8 mouse cellular contexts compared by ENCODE assay signal in genomic region chr5:122950329-122950953, GRCm38 (mm10). TPM values are rescaled to one million over a fixed set of nuclear protein-coding genes. Genes with fewer than 3 reads are reported as not detected.
DNase-seq lines count a peak whose midpoint lies in the region; ATAC-seq and TF ChIP-seq lines count a peak whose summit lies in the region.

No protein-coding gene starts in this region.

- H3K27me3 ChIP-seq in forebrain, embryonic 14.5 days (replicated peaks; ENCODE audit: control insufficient read depth, insufficient read depth, low read length), result peaks cover 10% of the 10 kb centered on the region
- no peaks in the 10 kb centered on the region for H3K27me3 ChIP-seq in kidney, adult 2 months (replicated peaks; ENCODE audit: control insufficient read depth, insufficient read depth, low read length)
- H3K27me3 ChIP-seq in limb, embryonic 12.5 days, result peaks cover 43% of the 10 kb centered on the region
- H3K27me3 ChIP-seq in neural tube, embryonic 13.5 days, result peaks cover 37% of the 10 kb centered on the region

- H3K4me3 ChIP-seq in brown adipose tissue, adult 24 weeks (ENCODE audit: insufficient read depth, low read depth, low read length), result peak overlapping the region; percentile 0; the same call in 1 of the 2 replicates
- H3K4me3 ChIP-seq in forebrain, embryonic 14.5 days (ENCODE audit: low read depth, low read length), result peak overlapping the region; percentile 34
- 0 out of 2 replicates have a peak overlapping the region, but pooled peaks have one; percentile 9 for H3K4me3 ChIP-seq in kidney, adult 2 months (ENCODE audit: insufficient read depth, low read depth, low read length)
- peak overlapping the region; percentile 46 for H3K4me3 ChIP-seq in limb, embryonic 12.5 days (replicated peaks)
- peak overlapping the region; percentile 40 for H3K4me3 ChIP-seq in neural tube, embryonic 13.5 days

- no peak for TF ChIP-seq CTCF in kidney, adult 2 months (conservative IDR thresholded peaks at IDR 0.05; ENCODE audit: insufficient read depth, insufficient read length, low read depth, low read length)

- peak; percentile 94 for ATAC-seq in forebrain, embryonic 14.5 days
- ATAC-seq in limb, embryonic 12.5 days (ENCODE audit: insufficient number of reproducible peaks, insufficient read depth, low FRiP score, low TSS enrichment, low read depth), result peak; percentile 75
- peak; percentile 95 for ATAC-seq in neural tube, embryonic 13.5 days (ENCODE audit: low read depth)

- no peak for TF ChIP-seq POLR2A in kidney, adult 2 months (IDR thresholded peaks at IDR 0.05; ENCODE audit: low read depth, low read length)

- no peak overlapping the region for H3K27ac ChIP-seq in brown adipose tissue, adult 24 weeks (replicated peaks; ENCODE audit: low read depth, low read length)
- H3K27ac ChIP-seq in forebrain, embryonic 14.5 days (ENCODE audit: low read depth, low read length), result peak overlapping the region; percentile 39; the same call in 1 of the 2 replicates
- H3K27ac ChIP-seq in kidney, adult 2 months (ENCODE audit: insufficient read depth, low read depth, low read length), result no peak overlapping the region
- no peak overlapping the region for H3K27ac ChIP-seq in limb, embryonic 12.5 days
- H3K27ac ChIP-seq in neural tube, embryonic 13.5 days (replicated peaks), result peak overlapping the region; percentile 24; the same call in 1 of the 2 replicates

- peak overlapping the region; percentile 70 for H3K9ac ChIP-seq in forebrain, embryonic 14.5 days (ENCODE audit: low read length)
- H3K9ac ChIP-seq in limb, embryonic 12.5 days (replicated peaks), result no peak overlapping the region
- peak overlapping the region; percentile 71 for H3K9ac ChIP-seq in neural tube, embryonic 13.5 days

- 15% methylated on average over 21 of the region's 23 CpGs for WGBS in forebrain, embryonic 14.5 days
- WGBS in kidney, adult 2 months, result 24% methylated on average over 23 of the region's 23 CpGs
- WGBS in limb, embryonic 12.5 days, result 25% methylated on average over 22 of the region's 23 CpGs
- 20% methylated on average over 23 of the region's 23 CpGs for WGBS in neural tube, embryonic 13.5 days

- no peaks in the 10 kb centered on the region for H3K9me3 ChIP-seq in forebrain, embryonic 14.5 days (replicated peaks; ENCODE audit: control insufficient read depth, low read length)
- no peaks in the 10 kb centered on the region for H3K9me3 ChIP-seq in limb, embryonic 12.5 days
- no peaks in the 10 kb centered on the region for H3K9me3 ChIP-seq in neural tube, embryonic 13.5 days

- peaks cover 21% of the 10 kb centered on the region for H3K36me3 ChIP-seq in forebrain, embryonic 14.5 days (ENCODE audit: control insufficient read depth, insufficient read depth, low read length)
- H3K36me3 ChIP-seq in kidney, adult 2 months (ENCODE audit: control insufficient read depth, insufficient read depth, low read length), result no peaks in the 10 kb centered on the region
- H3K36me3 ChIP-seq in limb, embryonic 12.5 days, result peaks cover 17% of the 10 kb centered on the region
- H3K36me3 ChIP-seq in neural tube, embryonic 13.5 days, result no peaks in the 10 kb centered on the region

- peak; percentile 44 for DNase-seq in adrenal gland, postnatal 10 days
- no peak for DNase-seq in adrenal gland, adult 8-10 months
- peak; percentile 94 for DNase-seq in forebrain, embryonic 14.5 days (ENCODE audit: low spot score)
- DNase-seq in kidney, adult 2 months, result peak; percentile 65
- no peak for DNase-seq in spleen, postnatal 14 days (ENCODE audit: low spot score in 2 of 2)

- 0 out of 2 replicates have a peak, but pooled peaks cover 2% of the 10 kb centered on the region for H3K4me1 ChIP-seq in brown adipose tissue, adult 24 weeks (ENCODE audit: control insufficient read depth, insufficient read depth, insufficient read length, low read length)
- peaks cover 19% of the 10 kb centered on the region for H3K4me1 ChIP-seq in forebrain, embryonic 14.5 days (ENCODE audit: control insufficient read depth, insufficient read depth, low read length)
- peaks cover 17% of the 10 kb centered on the region for H3K4me1 ChIP-seq in kidney, adult 2 months (ENCODE audit: control insufficient read depth, insufficient read depth, low read length)
- H3K4me1 ChIP-seq in limb, embryonic 12.5 days (replicated peaks), result peaks cover 25% of the 10 kb centered on the region
- peaks cover 31% of the 10 kb centered on the region for H3K4me1 ChIP-seq in neural tube, embryonic 13.5 days (replicated peaks)

- peak overlapping the region; percentile 86 for H3K4me2 ChIP-seq in forebrain, embryonic 14.5 days (ENCODE audit: low read length)
- H3K4me2 ChIP-seq in limb, embryonic 12.5 days, result peak overlapping the region; percentile 83
- peak overlapping the region; percentile 83 for H3K4me2 ChIP-seq in neural tube, embryonic 13.5 days

RNA-seq across cellular contexts. Expression of gene Kdm2b, which starts 39.2 kb away (rescaled TPM):
- 10 to 100 TPM; 22.8 to 27.6 TPM for total RNA-seq in adrenal gland, postnatal 10 days (2021)
- 10 to 100 TPM; 16.9 to 20.0 (median 18.5) TPM for total RNA-seq in adrenal gland, adult 8-10 months (2022)
- polyA plus RNA-seq in brown adipose tissue, adult 24 weeks (2012; ENCODE audit: insufficient read depth, insufficient read length, missing spikeins), result 6.3 and 6.5 TPM in 2 replicates
- 73.8 and 94.1 TPM in 2 replicates for polyA plus RNA-seq in forebrain, embryonic 14.5 days (2014; fragmentation: Nextera tagmentation; extraction: Ambion mirVana)
- polyA plus RNA-seq in kidney, adult 2 months (2012; rRNA removed), result 9.6 and 10.9 TPM in 2 replicates
- 85.5 and 87.7 TPM in 2 replicates for polyA plus RNA-seq in limb, embryonic 12.5 days (2016; fragmentation: Nextera tagmentation; extraction: Ambion mirVana)
- polyA plus RNA-seq in neural tube, embryonic 13.5 days (2015; fragmentation: Nextera tagmentation; extraction: Ambion mirVana), result 91.7 and 95.0 TPM in 2 replicates

Comparison
In these comparisons a context has a peak if more than half of its experiments do, and no peak if none do; other contexts are left out.
1. DNase-seq: peak in adrenal gland, postnatal 10 days (single experiment), forebrain, embryonic 14.5 days (single experiment) and kidney, adult 2 months (single experiment); none in adrenal gland, adult 8-10 months (single experiment) and spleen, postnatal 14 days (0 of 2).
2. H3K27ac ChIP-seq: peak in forebrain, embryonic 14.5 days (single experiment) and neural tube, embryonic 13.5 days (single experiment); none in brown adipose tissue, adult 24 weeks (single experiment), kidney, adult 2 months (single experiment) and limb, embryonic 12.5 days (single experiment).
3. Peak in every context shown above with its lines, with median percentiles within 50 percentile points of each other: H3K4me3 ChIP-seq, ATAC-seq and H3K4me2 ChIP-seq.